Comparison of ENCODE assay signal across 9 mouse cellular contexts in the genomic region with DNA sequence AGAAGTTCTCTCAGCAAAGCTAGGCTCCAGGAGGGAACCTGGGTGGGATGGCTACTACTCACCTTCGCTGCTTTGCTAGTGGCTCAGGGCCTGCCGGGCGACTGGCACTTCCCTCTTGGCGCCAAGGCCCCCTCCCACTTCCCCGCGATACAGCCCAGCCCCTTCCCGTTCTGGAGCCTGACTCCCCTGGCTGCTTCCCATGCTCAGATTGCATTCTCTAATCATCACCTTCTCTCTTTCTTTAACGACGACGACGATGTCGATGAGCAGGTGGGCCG. TPM values are rescaled to one million over a fixed set of nuclear protein-coding genes. Genes with fewer than 3 reads are reported as not detected.
DNase-seq lines count a peak whose midpoint lies in the region; ATAC-seq and TF ChIP-seq lines count a peak whose summit lies in the region.
"Had no signal": no experiment of that assay in that cellular context is flagged by ENCODE, and none has a peak within 500 bp of the region (broad histone marks: within the 10 kb centered on the region; RNA-seq: fewer than 3 reads in every experiment).

A gene (minus strand): TSS at position 138 of the 278 bp plus-strand sequence.

- H3K27me3 ChIP-seq in kidney, adult 2 months (replicated peaks; ENCODE audit: control insufficient read depth, insufficient read depth, low read length), result no peaks in the 10 kb centered on the region
- peaks cover 58% of the 10 kb centered on the region for H3K27me3 ChIP-seq in forebrain, embryonic 11.5 days (ENCODE audit: control insufficient read depth, insufficient read depth, low read length)
- peaks cover 37% of the 10 kb centered on the region for H3K27me3 ChIP-seq in limb, embryonic 15.5 days
- H3K27me3 ChIP-seq in neural tube, embryonic 13.5 days, result peaks cover 76% of the 10 kb centered on the region

- no peaks in the 10 kb centered on the region for H3K36me3 ChIP-seq in kidney, adult 2 months (ENCODE audit: control insufficient read depth, insufficient read depth, low read length)
- H3K36me3 ChIP-seq in forebrain, embryonic 11.5 days (ENCODE audit: control insufficient read depth, insufficient read depth, low read length), result no peaks in the 10 kb centered on the region
- peaks cover 11% of the 10 kb centered on the region; the same call in 1 of the 2 replicates for H3K36me3 ChIP-seq in limb, embryonic 15.5 days
- H3K36me3 ChIP-seq in neural tube, embryonic 13.5 days, result no peaks in the 10 kb centered on the region

- no peak for TF ChIP-seq CTCF in kidney, adult 2 months (conservative IDR thresholded peaks at IDR 0.05; ENCODE audit: insufficient read depth, insufficient read length, low read depth, low read length)

- H3K9me3 ChIP-seq in forebrain, embryonic 11.5 days (ENCODE audit: control insufficient read depth, low read length), result no peaks in the 10 kb centered on the region
- H3K9me3 ChIP-seq in limb, embryonic 15.5 days, result no peaks in the 10 kb centered on the region
- H3K9me3 ChIP-seq in neural tube, embryonic 13.5 days, result no peaks in the 10 kb centered on the region

- 12% methylated on average over 13 of the region's 13 CpGs for WGBS in kidney, adult 2 months
- WGBS in forebrain, embryonic 11.5 days, result 5% methylated on average over 13 of the region's 13 CpGs
- 4% methylated on average over 13 of the region's 13 CpGs for WGBS in limb, embryonic 15.5 days
- 3% methylated on average over 13 of the region's 13 CpGs for whole genome bisulfite sequencing in neural tube, embryonic 13.5 days

- H3K27ac ChIP-seq in kidney, adult 2 months (ENCODE audit: insufficient read depth, low read depth, low read length), result peak within 1 kb of the TSS; percentile 77
- no peak within 1 kb of the TSS for H3K27ac ChIP-seq in forebrain, embryonic 11.5 days (ENCODE audit: low read depth, low read length)
- peak within 1 kb of the TSS; percentile 88 for H3K27ac ChIP-seq in limb, embryonic 15.5 days
- 0 out of 2 replicates have a peak within 1 kb of the TSS, but pooled peaks have one; percentile 9 for H3K27ac ChIP-seq in neural tube, embryonic 13.5 days (replicated peaks)

- no peak for TF ChIP-seq POLR2A in kidney, adult 2 months (IDR thresholded peaks at IDR 0.05; ENCODE audit: low read depth, low read length)

- no peaks in the 10 kb centered on the region for H3K4me1 ChIP-seq in kidney, adult 2 months (ENCODE audit: control insufficient read depth, insufficient read depth, low read length)
- peaks cover 5% of the 10 kb centered on the region; the same call in 1 of the 2 replicates for H3K4me1 ChIP-seq in forebrain, embryonic 11.5 days (replicated peaks; ENCODE audit: control insufficient read depth, insufficient read depth, low read length)
- H3K4me1 ChIP-seq in limb, embryonic 15.5 days, result peaks cover 41% of the 10 kb centered on the region
- peaks cover 23% of the 10 kb centered on the region for H3K4me1 ChIP-seq in neural tube, embryonic 13.5 days (replicated peaks)

- no peak for ATAC-seq in forebrain, embryonic 11.5 days (replicated peaks; ENCODE audit: low FRiP score)
- no peak for ATAC-seq in limb, embryonic 15.5 days (ENCODE audit: insufficient number of reproducible peaks, low FRiP score, low TSS enrichment, low read depth)
- no peak for ATAC-seq in neural tube, embryonic 13.5 days (ENCODE audit: low read depth)

- peak within 1 kb of the TSS; percentile 14; the same call in 1 of the 2 replicates for H3K9ac ChIP-seq in forebrain, embryonic 11.5 days (ENCODE audit: low read length)
- peak within 1 kb of the TSS; percentile 55 for H3K9ac ChIP-seq in limb, embryonic 15.5 days
- peak within 1 kb of the TSS; percentile 34; the same call in 1 of the 2 replicates for H3K9ac ChIP-seq in neural tube, embryonic 13.5 days

- peak within 1 kb of the TSS; percentile 36 for H3K4me2 ChIP-seq in forebrain, embryonic 11.5 days (ENCODE audit: low read depth, low read length, severe bottlenecking)
- H3K4me2 ChIP-seq in limb, embryonic 15.5 days, result peak within 1 kb of the TSS; percentile 78
- peak within 1 kb of the TSS; percentile 49 for H3K4me2 ChIP-seq in neural tube, embryonic 13.5 days

- DNase-seq in kidney, adult 2 months, result peak; percentile 43
- no peak for DNase-seq in kidney, adult 8-10 months
- DNase-seq in forebrain, embryonic 11.5 days (ENCODE audit: low spot score), result no peak
- DNase-seq in heart, postnatal 4 days, result peak; percentile 46
- no peak for DNase-seq in cerebellum, adult 11-12 months
- DNase-seq in yolk sac, embryonic 10.5 days (ENCODE audit: low spot score), result no peak

- H3K4me3 ChIP-seq in kidney, adult 2 months (ENCODE audit: insufficient read depth, low read depth, low read length), result peak within 1 kb of the TSS; percentile 51
- H3K4me3 ChIP-seq in forebrain, embryonic 11.5 days (ENCODE audit: low read depth, low read length), result peak within 1 kb of the TSS; percentile 17; the same call in 1 of the 2 replicates
- H3K4me3 ChIP-seq in limb, embryonic 15.5 days, result peak within 1 kb of the TSS; percentile 51
- peak within 1 kb of the TSS; percentile 33 for H3K4me3 ChIP-seq in neural tube, embryonic 13.5 days

RNA-seq across cellular contexts. Expression of the gene that starts here (rescaled TPM):
- polyA plus RNA-seq in kidney, adult 2 months (2012; rRNA removed), result 16.8 and 16.9 TPM in 2 replicates
- polyA plus RNA-seq in forebrain, embryonic 11.5 days (2014; fragmentation: Nextera tagmentation; extraction: Ambion mirVana), result 6.1 and 7.2 TPM in 2 replicates
- total RNA-seq in heart, postnatal 4 days (2021), result 10 to 100 TPM; 18.9 to 22.3 TPM
- polyA plus RNA-seq in limb, embryonic 15.5 days (2015; fragmentation: Nextera tagmentation; extraction: Ambion mirVana), result 16.8 and 21.3 TPM in 2 replicates
- polyA plus RNA-seq in neural tube, embryonic 13.5 days (2015; fragmentation: Nextera tagmentation; extraction: Ambion mirVana), result 4.4 and 5.7 TPM in 2 replicates
- total RNA-seq: common myeloid progenitor, adult 5-6 weeks had no signal

Comparison
In these comparisons a context has a peak if more than half of its experiments do, and no peak if none do; other contexts are left out.
1. DNase-seq: peak in kidney, adult 2 months (single experiment) and heart, postnatal 4 days (single experiment); none in kidney, adult 8-10 months (0 of 2), forebrain, embryonic 11.5 days (single experiment), cerebellum, adult 11-12 months (single experiment) and yolk sac, embryonic 10.5 days (single experiment).
2. Peak in every context shown above with its lines, with median percentiles within 50 percentile points of each other: H3K4me3 ChIP-seq, H3K4me2 ChIP-seq and H3K9ac ChIP-seq.